Mouse (Mus musculus) urinary bladder, postnatal 36 days (tissue): ENCODE data around the gene Ccpg1.

ENCODE experiments used
- DNase-seq, 2 experiments: peaks; one replicate each; pipeline ENCODE4 v3.0.0; 2022; ENCODE audit warnings: low spot score in 2 of 2, mixed read lengths in 1 of 2

The Ccpg1 gene

GRCm38 (mm10) chr9:72985250-72986220 lies at the start of gene Ccpg1, which contains the start of gene Ccpg1os:
TSS of gene Ccpg1 (plus strand) at chr9:72985429.
TSS of gene Ccpg1os (minus strand) at chr9:72985382.
- peak; percentile 90 to 96 for DNase-seq

GRCm38 (mm10) chr9:72936301-72936700 lies 48.9 kb upstream of the Ccpg1 start:
- no peak for DNase-seq

GRCm38 (mm10) chr9:72943424-72943823 lies 41.8 kb upstream of the Ccpg1 start:
- DNase-seq, result no peak

GRCm38 (mm10) chr9:72944286-72944685 lies 40.9 kb upstream of the Ccpg1 start:
- DNase-seq, result no peak

- no peak for DNase-seq
These were observed 38.2 kb upstream of the Ccpg1 start for GRCm38 (mm10) chr9:72947010-72947409.

- no peak for DNase-seq
These were observed 35.7 kb upstream of the Ccpg1 start for GRCm38 (mm10) chr9:72949572-72949971.

- no peak for DNase-seq
These were observed 30.5 kb upstream of the Ccpg1 start for GRCm38 (mm10) chr9:72954746-72955145.

- peak in 1 of 2 experiments; percentile 23 for DNase-seq
These were observed 29.7 kb upstream of the Ccpg1 start for GRCm38 (mm10) chr9:72955546-72955945.

GRCm38 (mm10) chr9:72958521-72959450 lies 26.4 kb upstream of the Ccpg1 start, which contains the start of the genes Dyx1c1 and Gm44503:
TSS of gene Dyx1c1 (plus strand) at chr9:72958785.
TSS of gene Gm44503 (plus strand) at chr9:72958852.
- DNase-seq, result peak; percentile 62 to 72

GRCm38 (mm10) chr9:72961346-72961745 lies 23.9 kb upstream of the Ccpg1 start:
- no peak for DNase-seq

GRCm38 (mm10) chr9:72961959-72962358 lies 23.3 kb upstream of the Ccpg1 start:
- DNase-seq, result no peak

- DNase-seq, result peak; percentile 17 to 42
These were observed 16.7 kb upstream of the Ccpg1 start for GRCm38 (mm10) chr9:72968349-72969061.

- no peak for DNase-seq
These were observed 15.4 kb upstream of the Ccpg1 start for GRCm38 (mm10) chr9:72969874-72970273.

GRCm38 (mm10) chr9:72972435-72972834 lies 12.8 kb upstream of the Ccpg1 start:
- DNase-seq, result no peak

GRCm38 (mm10) chr9:72972984-72973383 lies 12.2 kb upstream of the Ccpg1 start:
- DNase-seq, result no peak

GRCm38 (mm10) chr9:72974734-72975133 lies 10.5 kb upstream of the Ccpg1 start:
- DNase-seq, result no peak

- DNase-seq, result no peak
These were observed 10.0 kb upstream of the Ccpg1 start for GRCm38 (mm10) chr9:72975242-72975641.

GRCm38 (mm10) chr9:72983066-72983465 lies 2.2 kb upstream of the Ccpg1 start:
- DNase-seq, result no peak

GRCm38 (mm10) chr9:72987703-72988102 lies 2.5 kb downstream of the Ccpg1 start:
- DNase-seq, result no peak

GRCm38 (mm10) chr9:72988706-72989105 lies 3.5 kb downstream of the Ccpg1 start:
- no peak for DNase-seq

- DNase-seq, result no peak
These were observed 6.2 kb downstream of the Ccpg1 start for GRCm38 (mm10) chr9:72991420-72991819.
